Comparison of ENCODE assay signal across 28 mouse cellular contexts in the genomic region with DNA sequence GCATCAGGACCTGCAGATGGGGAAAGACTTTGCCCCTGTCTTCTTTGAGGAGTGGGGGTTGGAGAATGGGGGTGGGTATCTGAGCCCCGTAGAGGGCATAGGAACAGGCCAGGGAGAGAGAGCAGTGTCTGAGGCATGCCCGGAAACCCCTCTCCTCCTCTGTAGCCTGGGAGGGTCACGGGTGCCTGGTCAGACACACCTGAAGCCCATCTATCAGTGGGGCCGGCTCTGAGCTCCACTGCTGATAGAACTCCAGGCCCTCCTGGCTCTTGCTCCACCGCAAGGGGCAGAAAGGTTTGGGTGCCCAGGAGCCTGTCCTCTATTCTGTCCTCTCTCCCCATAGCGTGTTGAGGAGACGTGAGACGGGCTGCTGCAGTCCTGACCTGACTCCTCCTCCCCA. TPM values are rescaled to one million over a fixed set of nuclear protein-coding genes. Genes with fewer than 3 reads are reported as not detected.
DNase-seq lines count a peak whose midpoint lies in the region; ATAC-seq lines count a peak whose summit lies in the region.
"Had no signal": no experiment of that assay in that cellular context is flagged by ENCODE, and none has a peak within 500 bp of the region (broad histone marks: within the 10 kb centered on the region; RNA-seq: fewer than 3 reads in every experiment).

No protein-coding gene starts in this region.

- H3K36me3 ChIP-seq in heart, embryonic 10.5 days: peaks cover 60% of the 10 kb centered on the region
- H3K36me3 ChIP-seq in hindbrain, embryonic 10.5 days: peaks cover 76% of the 10 kb centered on the region
- H3K36me3 ChIP-seq in hindbrain, embryonic 16.5 days (ENCODE audit: control insufficient read depth, insufficient read depth, low read length): no peaks in the 10 kb centered on the region; the same call in 1 of the 2 replicates
- H3K36me3 ChIP-seq in embryonic facial prominence, embryonic 12.5 days: peaks cover 48% of the 10 kb centered on the region

- H3K9ac ChIP-seq in hindbrain, embryonic 16.5 days (ENCODE audit: low read depth, low read length): no peak overlapping the region
- 0 out of 2 replicates have a peak overlapping the region, but pooled peaks have one; percentile 15 for H3K9ac ChIP-seq in embryonic facial prominence, embryonic 12.5 days
- H3K9ac ChIP-seq: forebrain, embryonic 13.5 days had no signal

- H3K27ac ChIP-seq in heart, embryonic 10.5 days: peak overlapping the region; percentile 33; the same call in 1 of the 2 replicates
- 0 out of 2 replicates have a peak overlapping the region, but pooled peaks have one; percentile 31 for H3K27ac ChIP-seq in hindbrain, embryonic 10.5 days
- H3K27ac ChIP-seq in hindbrain, embryonic 16.5 days (ENCODE audit: low read depth, low read length): no peak overlapping the region
- H3K27ac ChIP-seq in embryonic facial prominence, embryonic 12.5 days: no peak overlapping the region
- H3K27ac ChIP-seq: forebrain, embryonic 13.5 days; hindbrain, postnatal 0 days had no signal

- DNase-seq in heart, embryonic 10.5 days (ENCODE audit: low spot score): no peak
- no peak for DNase-seq in heart, postnatal 14 days
- DNase-seq in hindbrain, embryonic 10.5 days (ENCODE audit: low spot score): no peak
- peak; percentile 17 for DNase-seq in kidney, postnatal 10 days
- DNase-seq in kidney, postnatal 4 days: no peak
- no peak for DNase-seq in lung, postnatal 36 days
- DNase-seq: adrenal gland, adult 8-10 months; adrenal gland, postnatal 25 days; cerebellum, adult 18-20 months; cerebellum, adult 9-10 months; cerebellum, postnatal 25 days; gastrocnemius, postnatal 10 days; gastrocnemius, postnatal 36 days; heart, postnatal 36 days; kidney, adult 11 months; kidney, adult 8-10 months had no signal

- H3K4me2 ChIP-seq in hindbrain, embryonic 16.5 days (ENCODE audit: low read length): no peak overlapping the region
- H3K4me2 ChIP-seq in embryonic facial prominence, embryonic 12.5 days (replicated peaks): no peak overlapping the region
- H3K4me2 ChIP-seq: forebrain, embryonic 13.5 days had no signal

- H3K9me3 ChIP-seq in heart, embryonic 10.5 days: no peaks in the 10 kb centered on the region
- peaks cover 6% of the 10 kb centered on the region; the same call in 1 of the 2 replicates for H3K9me3 ChIP-seq in hindbrain, embryonic 10.5 days
- H3K9me3 ChIP-seq in hindbrain, embryonic 16.5 days (ENCODE audit: control insufficient read depth, low read length): no peaks in the 10 kb centered on the region
- H3K9me3 ChIP-seq in embryonic facial prominence, embryonic 12.5 days: no peaks in the 10 kb centered on the region
- H3K9me3 ChIP-seq: forebrain, embryonic 13.5 days had no signal

- WGBS in heart, embryonic 10.5 days: 85% methylated on average over 8 of the region's 8 CpGs
- 95% methylated on average over 8 of the region's 8 CpGs for WGBS in hindbrain, embryonic 10.5 days
- 96% methylated on average over 8 of the region's 8 CpGs for WGBS in hindbrain, embryonic 16.5 days
- 80% methylated on average over 8 of the region's 8 CpGs for WGBS in embryonic facial prominence, embryonic 12.5 days

- H3K4me3 ChIP-seq in heart, embryonic 10.5 days: no peak overlapping the region
- H3K4me3 ChIP-seq in hindbrain, embryonic 10.5 days: no peak overlapping the region
- no peak overlapping the region for H3K4me3 ChIP-seq in hindbrain, embryonic 16.5 days (ENCODE audit: low read length)
- no peak overlapping the region for H3K4me3 ChIP-seq in embryonic facial prominence, embryonic 12.5 days
- H3K4me3 ChIP-seq: forebrain, embryonic 10.5 days; forebrain, embryonic 13.5 days had no signal

- ATAC-seq in hindbrain, embryonic 16.5 days: no peak
- no peak for ATAC-seq in embryonic facial prominence, embryonic 12.5 days (ENCODE audit: insufficient number of reproducible peaks, insufficient read depth, low FRiP score, low TSS enrichment)
- ATAC-seq: activated CD4-positive, CD25-positive, alpha-beta regulatory T cell, adult 4 months; CD4-positive, CD25-positive, alpha-beta regulatory T cell, adult 4 months; forebrain, embryonic 13.5 days; forebrain, embryonic 16.5 days; hindbrain, postnatal 0 days; inflammation-experienced regulatory T-cells, adult 6 months had no signal

- intact Hi-C loops in heart, postnatal 14 days (cut with DNase I): loop anchor here (5.0 kb wide), 1 partner anchor 197 kb away; no protein-coding TSS in a partner anchor

- no peaks in the 10 kb centered on the region for H3K27me3 ChIP-seq in heart, embryonic 10.5 days (ENCODE audit: insufficient read depth, poor library complexity, severe bottlenecking)
- H3K27me3 ChIP-seq in hindbrain, embryonic 10.5 days (ENCODE audit: insufficient read depth, poor library complexity, severe bottlenecking): no peaks in the 10 kb centered on the region
- no peaks in the 10 kb centered on the region for H3K27me3 ChIP-seq in hindbrain, embryonic 16.5 days (replicated peaks; ENCODE audit: control insufficient read depth, insufficient read depth, low read length)
- H3K27me3 ChIP-seq in embryonic facial prominence, embryonic 12.5 days: no peaks in the 10 kb centered on the region
- H3K27me3 ChIP-seq: forebrain, embryonic 13.5 days had no signal

- peaks cover 25% of the 10 kb centered on the region for H3K4me1 ChIP-seq in heart, embryonic 10.5 days
- H3K4me1 ChIP-seq in hindbrain, embryonic 10.5 days (replicated peaks): peaks cover 36% of the 10 kb centered on the region
- peaks cover 16% of the 10 kb centered on the region for H3K4me1 ChIP-seq in hindbrain, embryonic 16.5 days (ENCODE audit: control insufficient read depth, insufficient read depth, low read depth, low read length)
- H3K4me1 ChIP-seq in embryonic facial prominence, embryonic 12.5 days: peaks cover 16% of the 10 kb centered on the region

RNA-seq across cellular contexts. Expression of a gene that starts 2.5 kb away (rescaled TPM):
- polyA plus RNA-seq in heart, embryonic 10.5 days (2016; fragmentation: Nextera tagmentation; extraction: Ambion mirVana): 345 and 365 TPM in 2 replicates
- total RNA-seq in heart, postnatal 14 days (2021): 100 to 1,000 TPM; 411 to 471 TPM
- polyA plus RNA-seq in hindbrain, embryonic 10.5 days (2016; fragmentation: Nextera tagmentation; extraction: Ambion mirVana): 439 and 483 TPM in 2 replicates
- 287 and 323 TPM in 2 replicates for polyA plus RNA-seq in hindbrain, embryonic 16.5 days (2015; fragmentation: Nextera tagmentation; extraction: Ambion mirVana)
- 496 and 505 TPM in 2 replicates for polyA plus RNA-seq in embryonic facial prominence, embryonic 12.5 days (2016; fragmentation: Nextera tagmentation; extraction: Ambion mirVana)

RNA-seq across cellular contexts. Expression of a gene that starts 12.4 kb away (rescaled TPM):
- 25.8 and 30.6 TPM in 2 replicates for polyA plus RNA-seq in heart, embryonic 10.5 days (2016; fragmentation: Nextera tagmentation; extraction: Ambion mirVana)
- 10 to 100 TPM; 12.8 to 14.2 TPM for total RNA-seq in heart, postnatal 14 days (2021)
- polyA plus RNA-seq in hindbrain, embryonic 10.5 days (2016; fragmentation: Nextera tagmentation; extraction: Ambion mirVana): 32.6 and 32.9 TPM in 2 replicates
- 25.0 and 25.7 TPM in 2 replicates for polyA plus RNA-seq in hindbrain, embryonic 16.5 days (2015; fragmentation: Nextera tagmentation; extraction: Ambion mirVana)
- polyA plus RNA-seq in embryonic facial prominence, embryonic 12.5 days (2016; fragmentation: Nextera tagmentation; extraction: Ambion mirVana): 37.0 and 38.4 TPM in 2 replicates

RNA-seq across cellular contexts. Expression of a gene that starts 24.9 kb away (rescaled TPM):
- polyA plus RNA-seq in heart, embryonic 10.5 days (2016; fragmentation: Nextera tagmentation; extraction: Ambion mirVana): 6.3 and 6.5 TPM in 2 replicates
- total RNA-seq in heart, postnatal 14 days (2021): 10 to 100 TPM; 12.3 to 19.2 TPM
- 5.5 and 6.1 TPM in 2 replicates for polyA plus RNA-seq in hindbrain, embryonic 10.5 days (2016; fragmentation: Nextera tagmentation; extraction: Ambion mirVana)
- polyA plus RNA-seq in hindbrain, embryonic 16.5 days (2015; fragmentation: Nextera tagmentation; extraction: Ambion mirVana): 1.4 and 2.0 TPM in 2 replicates
- polyA plus RNA-seq in embryonic facial prominence, embryonic 12.5 days (2016; fragmentation: Nextera tagmentation; extraction: Ambion mirVana): 14.1 and 17.9 TPM in 2 replicates
- total RNA-seq: common myeloid progenitor, adult 5-6 weeks; granulocyte monocyte progenitor cell, adult 5-6 weeks had no signal
- polyA plus RNA-seq: activated CD4-positive, CD25-positive, alpha-beta regulatory T cell, adult 4 months; CD4-positive, CD25-positive, alpha-beta regulatory T cell, adult 4 months; inflammation-experienced regulatory T-cells, adult 6 months had no signal

RNA-seq across cellular contexts. Expression of a gene that starts 39.3 kb away (rescaled TPM):
- polyA plus RNA-seq in heart, embryonic 10.5 days (2016; fragmentation: Nextera tagmentation; extraction: Ambion mirVana): 5.0 and 5.7 TPM in 2 replicates
- total RNA-seq in heart, postnatal 14 days (2021): under 1 TPM; 0.41 TPM
- 2.8 and 4.0 TPM in 2 replicates for polyA plus RNA-seq in hindbrain, embryonic 10.5 days (2016; fragmentation: Nextera tagmentation; extraction: Ambion mirVana)
- 1.5 and 1.6 TPM in 2 replicates for polyA plus RNA-seq in hindbrain, embryonic 16.5 days (2015; fragmentation: Nextera tagmentation; extraction: Ambion mirVana)
- 8.4 and 9.3 TPM in 2 replicates for polyA plus RNA-seq in embryonic facial prominence, embryonic 12.5 days (2016; fragmentation: Nextera tagmentation; extraction: Ambion mirVana)
- total RNA-seq: adrenal gland, postnatal 25 days; common myeloid progenitor, adult 5-6 weeks; gastrocnemius, adult 18-20 months; gastrocnemius, postnatal 36 days; granulocyte monocyte progenitor cell, adult 5-6 weeks; heart, postnatal 36 days; hindbrain, postnatal 0 days had no signal
- polyA plus RNA-seq: activated CD4-positive, CD25-positive, alpha-beta regulatory T cell, adult 4 months had no signal

Comparison
In these comparisons a context has a peak if more than half of its experiments do, and no peak if none do; other contexts are left out.
1. H3K27ac ChIP-seq: peak in heart, embryonic 10.5 days (single experiment) and hindbrain, embryonic 10.5 days (single experiment); none in hindbrain, embryonic 16.5 days (single experiment) and embryonic facial prominence, embryonic 12.5 days (single experiment).